Mouse (Mus musculus) cerebellum, adult 2 months (tissue): ENCODE measurements at regions not wholly inside any gene's neighbourhood (a gene's known extent, or its start where the extent isn't known, plus 50 kb on each side); places are given as distances from the start of the nearest gene placed in this dataset.

Experiments
- CTCF ChIP-seq: fragments of 200-500 bp; IDR thresholded peaks from 2 replicates; pipeline ENCODE4 v1.5.1; 2011; ENCODE audit warnings: low read depth, mild to moderate bottlenecking, control low read depth, low read length, moderate library complexity, borderline replicate concordance; ENCODE audit not compliant: insufficient read depth
- POLR2A ChIP-seq: fragments of 200-500 bp; IDR thresholded peaks from 2 replicates; pipeline ENCODE4 v1.6.1; 2011; ENCODE audit warnings: low read length, control low read depth, borderline replicate concordance; ENCODE audit not compliant: insufficient read depth

- TF ChIP-seq CTCF, result no peak
- no peak for TF ChIP-seq POLR2A
Measured at GRCm38 (mm10) chr7:82105631-82106030, 68.0 kb upstream of the Sh3gl3 start.
